ENCODE assay signal across 24 mouse cellular contexts in the genomic region with DNA sequence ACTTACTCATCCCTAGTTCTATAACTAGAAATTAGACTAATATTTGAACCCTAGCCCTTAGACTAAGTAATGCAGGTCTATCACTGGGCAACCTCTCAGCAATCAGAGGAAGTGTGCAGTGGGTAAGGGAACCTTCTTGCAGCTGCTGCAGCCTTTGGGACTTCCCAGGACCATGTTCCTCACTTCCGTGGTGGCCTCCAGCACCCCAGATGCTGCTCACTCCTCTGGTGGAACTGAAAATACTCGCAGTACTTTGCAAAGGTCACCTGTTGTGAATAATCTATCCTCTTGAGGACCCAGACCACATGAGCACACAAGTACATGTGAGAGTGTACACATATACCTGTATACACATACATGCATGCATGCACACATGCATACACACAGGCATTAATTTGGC. TPM values are rescaled to one million over a fixed set of nuclear protein-coding genes. Genes with fewer than 3 reads are reported as not detected.
DNase-seq lines count a peak whose midpoint lies in the region; ATAC-seq lines count a peak whose summit lies in the region.
"Had no signal": no experiment of that assay in that cellular context is flagged by ENCODE, and none has a peak within 500 bp of the region (broad histone marks: within the 10 kb centered on the region; RNA-seq: fewer than 3 reads in every experiment).

No protein-coding gene starts in this region.

- no peaks in the 10 kb centered on the region for H3K36me3 ChIP-seq in splenic B cell, adult 2 months (ENCODE audit: control insufficient read depth, insufficient read depth, low read length, poor library complexity, severe bottlenecking)
- H3K36me3 ChIP-seq: embryonic facial prominence, embryonic 13.5 days; embryonic facial prominence, embryonic 15.5 days; forebrain, embryonic 15.5 days; G1E had no signal

- peak; percentile 54 for ATAC-seq in megakaryocyte, adult 5-6 weeks (ENCODE audit: poor library complexity, severe bottlenecking)
- no peak for ATAC-seq in erythroblast, adult 5-6 weeks (replicated peaks; ENCODE audit: low FRiP score, poor library complexity, severe bottlenecking)
- ATAC-seq: activated CD4-positive, CD25-positive, alpha-beta regulatory T cell, adult 4 months; forebrain, embryonic 13.5 days; forebrain, embryonic 15.5 days; forebrain, postnatal 0 days; Patski had no signal

- peak; percentile 14 to 27 for DNase-seq in spleen, postnatal 36 days (ENCODE audit: low spot score in 2 of 2)
- DNase-seq in spleen, postnatal 14 days (ENCODE audit: low spot score in 2 of 2) = no peak
- peak; percentile 11 for DNase-seq in splenic B cell, adult 2 months (ENCODE audit: low read depth, low spot score)
- no peak for DNase-seq in adrenal gland, postnatal 4 days (ENCODE audit: low spot score in 2 of 2)
- DNase-seq: adrenal gland, adult 8-10 months; adrenal gland, postnatal 14 days; adrenal gland, postnatal 36 days; cerebellum, adult 11 months; cerebellum, adult 18-20 months; cerebellum, adult 8-10 months; cerebellum, adult 9-11 months; cerebellum, postnatal 14 days; cerebellum, postnatal 36 days; embryo, embryonic 11 days; forebrain, postnatal 0 days had no signal

- H3K27me3 ChIP-seq in splenic B cell, adult 2 months (ENCODE audit: control insufficient read depth, insufficient read depth, low read length, poor library complexity, severe bottlenecking) = no peaks in the 10 kb centered on the region
- H3K27me3 ChIP-seq: embryonic facial prominence, embryonic 13.5 days; embryonic facial prominence, embryonic 15.5 days; forebrain, embryonic 13.5 days; forebrain, embryonic 15.5 days; Patski had no signal

RNA-seq across cellular contexts. Expression of a gene that starts 59.3 kb away (rescaled TPM):
- 48.8 and 50.4 TPM in 2 replicates for total RNA-seq in megakaryocyte, adult 5-6 weeks (2015)
- total RNA-seq in megakaryocyte, adult 5-6 weeks (2017) = 29.0 and 40.9 TPM in 2 replicates
- 10 to 100 TPM; 25.7 to 28.1 TPM for total RNA-seq in adrenal gland, postnatal 4 days (2021)
- 17.5 and 28.0 TPM in 2 replicates for total RNA-seq in erythroblast, adult 5-6 weeks (2015; ENCODE audit: low replicate concordance)
- 26.2 and 28.4 TPM in 2 replicates for total RNA-seq in erythroblast, adult 5-6 weeks (2017; ENCODE audit: low replicate concordance)

Comparison
In these comparisons a context has a peak if more than half of its experiments do, and no peak if none do; other contexts are left out.
1. DNase-seq: peak in spleen, postnatal 36 days (2 of 2) and splenic B cell, adult 2 months (single experiment); none in spleen, postnatal 14 days (0 of 2) and adrenal gland, postnatal 4 days (0 of 2).